Mouse (Mus musculus) kidney, adult 2 months (tissue): ENCODE results near the gene Rbbp6. TPM values are rescaled to one million over a fixed set of nuclear protein-coding genes. Genes with fewer than 3 reads are reported as not detected.

Experiments used
- DNase-seq: peaks from one replicate; pipeline ENCODE4 v3.0.0; 2021
- H3K27ac ChIP-seq: fragments of 200-500 bp; 2 replicates; pipeline ENCODE4 v1.5.1; 2012; ENCODE audit warnings: low read depth, low read length, control low read depth, inconsistent platforms; ENCODE audit not compliant: insufficient read depth
- H3K27me3 ChIP-seq: fragments of 200-500 bp; replicated peaks from 2 replicates; pipeline ENCODE4 v1.6.1; 2012; ENCODE audit warnings: mild to moderate bottlenecking, moderate library complexity, low read length, inconsistent platforms; ENCODE audit not compliant: control insufficient read depth, insufficient read depth
- H3K36me3 ChIP-seq: fragments of 200-500 bp; 2 replicates; pipeline ENCODE4 v1.6.1; 2012; ENCODE audit warnings: mild to moderate bottlenecking, moderate library complexity, low read length, inconsistent platforms; ENCODE audit not compliant: control insufficient read depth, insufficient read depth
- H3K4me1 ChIP-seq: fragments of 200-500 bp; 2 replicates; pipeline ENCODE4 v1.6.1; 2011; ENCODE audit warnings: low read length; ENCODE audit not compliant: control insufficient read depth, insufficient read depth
- H3K4me3 ChIP-seq: fragments of 200-500 bp; 2 replicates; pipeline ENCODE4 v1.5.1; 2011; ENCODE audit warnings: mild to moderate bottlenecking, low read depth, low read length, control low read depth; ENCODE audit not compliant: insufficient read depth
- CTCF ChIP-seq: fragments of 200-500 bp; conservative IDR thresholded peaks from 2 replicates; pipeline ENCODE4 v1.5.1; 2011; ENCODE audit warnings: low read depth, mild to moderate bottlenecking, control low read depth, low read length, moderate library complexity, mixed read lengths; ENCODE audit not compliant: insufficient read depth, insufficient read length
- POLR2A ChIP-seq: fragments of 200-500 bp; IDR thresholded peaks from one replicate; pipeline ENCODE4 v1.6.1; 2011; ENCODE audit warnings: low read depth, low read length, control low read depth
- WGBS: fragments of 180-500 bp; shearing (Covaris S2); methylation state at CpG from one replicate; pipeline ENCODE4 v1.1.7; 2018; 5-methylcytosine and 5-hydroxymethylcytosine counted together
- polyA plus RNA-seq: library from polyadenylated mRNA; depleted of rRNA; stranded (reverse); fragments of >200 nt; gene quantifications from 2 replicates; pipeline ENCODE4 v1.2.3, GENCODE M21; 2012; rRNA removed

Rbbp6 gene
- polyA plus RNA-seq = 7.2 and 11.1 TPM in 2 replicates

DNA sequence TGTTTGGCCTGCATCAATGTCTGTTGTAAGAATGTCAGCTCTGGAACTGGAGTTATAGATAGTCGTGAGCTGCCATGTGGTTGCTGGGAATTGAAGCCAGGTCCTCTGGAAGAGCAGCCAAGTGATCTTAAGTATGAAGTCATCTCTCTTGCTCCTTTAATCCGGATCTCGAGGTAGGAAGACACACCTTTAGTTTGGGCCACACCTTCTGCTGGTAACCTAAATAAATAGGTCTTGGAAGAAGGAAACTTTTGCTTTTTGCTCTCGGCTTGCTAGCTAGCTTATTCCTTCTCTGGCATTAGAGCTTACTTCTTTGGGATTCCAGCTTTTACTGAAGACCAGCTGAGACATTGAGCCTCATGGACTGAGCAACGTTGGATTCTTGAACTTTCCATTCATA lies at the start of gene Rbbp6:
TSS of gene Rbbp6 (plus strand) at position 301 of the 400 bp plus-strand sequence.
- WGBS = 75% methylated on average over 5 of the region's 5 CpGs
- H3K4me1 ChIP-seq = no peaks in the 10 kb centered on the region
- H3K4me3 ChIP-seq = no peak within 1 kb of the TSS
- H3K36me3 ChIP-seq = no peaks in the 10 kb centered on the region
- no peak for DNase-seq
- TF ChIP-seq CTCF = no peak
- no peak for TF ChIP-seq POLR2A
- H3K27me3 ChIP-seq = no peaks in the 10 kb centered on the region
- no peak within 1 kb of the TSS for H3K27ac ChIP-seq

DNA sequence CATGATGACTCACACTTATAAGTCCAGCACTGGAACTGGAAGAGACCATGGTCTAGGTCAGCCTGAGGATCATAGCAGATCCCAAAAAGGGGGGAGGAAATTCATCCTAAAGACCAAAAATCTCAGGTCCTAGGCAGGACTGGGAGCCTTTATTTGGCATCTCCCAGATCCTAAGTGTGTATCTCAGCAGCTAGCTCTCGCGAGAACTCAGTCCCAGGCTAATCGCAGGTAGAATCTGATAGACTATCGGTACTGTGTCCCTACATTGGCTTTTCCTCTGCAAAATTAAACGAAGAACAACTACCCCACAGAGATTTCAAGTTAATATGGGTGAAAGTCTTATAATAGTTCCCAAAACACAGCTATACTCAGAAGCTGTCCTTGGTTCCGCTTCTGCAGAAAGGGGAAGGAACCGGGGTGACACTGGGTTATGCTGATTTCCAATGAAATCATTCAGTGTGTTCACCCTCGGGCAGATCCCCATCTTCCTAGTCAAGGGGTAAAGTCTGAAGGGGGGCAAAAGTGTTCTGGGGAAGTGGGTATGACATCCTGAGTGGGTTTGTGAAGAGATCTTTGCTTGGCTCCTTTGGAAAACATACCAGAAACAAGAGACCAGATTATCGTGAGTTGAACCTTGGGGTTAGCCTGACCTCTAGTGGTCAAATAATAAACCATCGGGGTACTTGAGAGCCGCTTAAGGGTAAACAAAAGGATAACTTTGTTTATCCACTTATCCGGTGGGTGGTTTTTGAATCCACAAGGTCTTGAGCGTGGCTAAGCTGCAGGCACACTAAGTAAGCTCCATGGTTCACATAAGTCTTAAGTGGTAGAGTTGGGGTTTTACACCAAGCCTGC lies 45.5 kb upstream of the Rbbp6 start:
- 45% methylated on average over 13 of the region's 13 CpGs for WGBS
- no peak overlapping the region for H3K4me3 ChIP-seq
- peak; percentile 57 for DNase-seq
- H3K27ac ChIP-seq = no peak overlapping the region
- no peaks in the 10 kb centered on the region for H3K4me1 ChIP-seq
- TF ChIP-seq POLR2A (no peak), CTCF (0 out of 2 replicates have a peak, but pooled peaks have one; percentile 21)
- no peaks in the 10 kb centered on the region for H3K27me3 ChIP-seq
- H3K36me3 ChIP-seq = no peaks in the 10 kb centered on the region

DNA sequence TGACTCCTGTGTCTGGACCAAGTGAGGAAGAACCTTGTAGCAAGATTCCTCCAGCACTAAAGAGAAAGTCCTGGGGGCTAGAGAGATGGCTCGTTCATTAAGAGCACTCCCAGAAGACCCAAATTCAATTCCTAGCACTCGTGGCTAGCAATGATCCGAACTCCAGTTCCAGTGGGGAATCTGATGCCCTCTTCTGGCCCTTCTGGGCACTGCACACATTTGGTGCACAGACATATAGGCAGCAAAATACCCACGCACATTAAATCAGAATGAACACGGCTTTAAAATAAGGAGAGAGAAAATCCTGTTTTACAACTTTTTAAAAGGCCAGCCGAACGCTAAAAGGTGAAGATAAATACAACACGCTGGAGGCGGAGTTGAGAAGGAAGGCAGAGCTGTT lies 43.9 kb upstream of the Rbbp6 start:
- WGBS = 80% methylated on average over 9 of the region's 9 CpGs
- DNase-seq = no peak
- no peaks in the 10 kb centered on the region for H3K27me3 ChIP-seq
- H3K4me1 ChIP-seq = no peaks in the 10 kb centered on the region
- H3K36me3 ChIP-seq = no peaks in the 10 kb centered on the region
- no peak overlapping the region for H3K4me3 ChIP-seq
- H3K27ac ChIP-seq = no peak overlapping the region
- peak; percentile 34 for TF ChIP-seq CTCF
- TF ChIP-seq POLR2A = no peak

DNA sequence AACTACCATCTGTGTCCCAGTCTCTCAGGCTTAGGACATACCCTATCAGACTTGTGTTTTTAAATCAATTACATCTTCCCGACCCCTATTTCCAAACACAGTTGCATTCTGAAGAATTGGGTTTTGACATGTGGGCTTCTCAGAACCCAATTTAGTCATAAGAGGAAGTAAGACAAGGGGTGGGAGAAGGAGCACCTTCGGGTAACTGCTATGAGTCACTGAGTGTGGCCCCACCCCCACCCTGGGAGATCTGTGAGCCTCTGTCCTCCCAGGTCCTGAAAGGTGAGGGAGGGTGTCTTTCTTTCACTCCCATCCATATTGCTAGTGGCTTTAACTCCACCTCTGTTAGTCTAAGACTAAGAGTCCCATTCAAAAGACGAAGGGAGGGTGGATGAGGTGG lies 41.2 kb upstream of the Rbbp6 start:
- 65% methylated on average over 3 of the region's 3 CpGs for WGBS
- TF ChIP-seq POLR2A (no peak), CTCF (no peak)
- H3K27ac ChIP-seq = no peak overlapping the region
- H3K36me3 ChIP-seq = no peaks in the 10 kb centered on the region
- H3K4me1 ChIP-seq = no peaks in the 10 kb centered on the region
- H3K27me3 ChIP-seq = no peaks in the 10 kb centered on the region
- no peak overlapping the region for H3K4me3 ChIP-seq
- no peak for DNase-seq

DNA sequence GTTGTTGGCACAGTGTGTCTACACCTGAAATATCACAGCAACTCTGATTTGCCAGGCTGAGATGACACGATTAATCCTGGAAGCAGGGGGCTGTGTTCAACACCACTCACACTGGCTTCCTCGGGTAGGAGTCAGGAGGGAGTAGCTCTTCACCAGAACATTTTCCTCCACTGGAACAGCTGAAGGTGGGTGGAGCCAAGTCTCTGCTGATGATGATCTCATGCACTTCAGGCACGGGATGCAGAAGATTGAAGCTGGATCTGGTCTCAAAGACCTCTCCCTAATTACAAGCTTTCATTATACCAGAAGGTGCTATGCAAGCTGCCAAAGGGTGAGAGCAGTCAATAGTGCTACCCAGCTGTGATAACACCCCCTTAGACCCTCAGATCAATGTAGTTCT lies 35.0 kb upstream of the Rbbp6 start:
- no peak overlapping the region for H3K27ac ChIP-seq
- no peaks in the 10 kb centered on the region for H3K4me1 ChIP-seq
- H3K4me3 ChIP-seq = no peak overlapping the region
- H3K27me3 ChIP-seq = no peaks in the 10 kb centered on the region
- H3K36me3 ChIP-seq = no peaks in the 10 kb centered on the region
- DNase-seq = no peak
- WGBS = 27% methylated on average over 3 of the region's 3 CpGs
- TF ChIP-seq CTCF (no peak), POLR2A (no peak)

DNA sequence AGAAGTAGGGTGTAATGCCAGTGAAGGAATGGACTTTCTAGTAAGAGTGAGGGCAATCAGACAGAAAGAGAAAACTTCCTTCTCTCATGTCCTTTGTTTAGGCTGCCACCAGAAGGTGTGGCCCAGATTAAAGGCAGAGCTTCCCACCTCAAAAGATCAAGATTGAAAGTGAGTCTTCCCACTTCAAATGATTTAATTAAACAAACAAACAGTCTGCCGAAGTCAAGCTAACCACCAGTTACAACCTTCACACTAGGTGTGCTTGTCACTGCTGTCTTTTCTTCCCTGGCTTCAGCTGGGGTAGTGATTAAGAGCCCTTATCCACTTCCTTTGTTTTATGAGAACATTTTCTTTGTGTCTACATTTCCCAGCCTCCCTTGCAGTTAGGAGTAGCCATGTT lies 33.3 kb upstream of the Rbbp6 start:
- no peak overlapping the region for H3K4me3 ChIP-seq
- DNase-seq = no peak
- no peaks in the 10 kb centered on the region for H3K27me3 ChIP-seq
- H3K4me1 ChIP-seq = no peaks in the 10 kb centered on the region
- no peak overlapping the region for H3K27ac ChIP-seq
- 6% methylated on average over 1 of the region's 1 CpGs for WGBS
- no peaks in the 10 kb centered on the region for H3K36me3 ChIP-seq
- TF ChIP-seq CTCF (no peak), POLR2A (no peak)

DNA sequence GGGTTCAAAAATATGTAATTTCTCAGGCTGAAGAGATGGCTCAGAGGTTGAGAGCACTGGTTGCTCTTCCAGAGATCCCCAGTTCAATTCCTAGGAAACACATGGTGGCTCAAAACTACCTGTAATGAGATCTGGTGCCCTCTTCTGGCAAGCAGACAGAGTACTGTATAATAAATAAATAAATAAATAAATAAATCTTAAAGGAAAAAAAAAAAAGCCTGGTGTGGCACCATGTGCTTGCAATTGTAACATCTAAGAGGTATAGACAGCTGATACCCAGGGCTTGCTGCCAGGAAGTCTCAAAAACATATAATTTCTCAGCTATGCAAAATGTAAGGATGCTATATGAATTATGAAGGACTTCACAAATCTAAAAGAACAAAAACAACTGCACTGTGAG lies 28.9 kb upstream of the Rbbp6 start:
- Histone ChIP-seq H3K36me3 (no peaks in the 10 kb centered on the region), H3K4me1 (no peaks in the 10 kb centered on the region), H3K27ac (no peak overlapping the region), H3K27me3 (no peaks in the 10 kb centered on the region), H3K4me3 (no peak overlapping the region)
- no peak for DNase-seq
- TF ChIP-seq POLR2A = no peak
- no peak for TF ChIP-seq CTCF

DNA sequence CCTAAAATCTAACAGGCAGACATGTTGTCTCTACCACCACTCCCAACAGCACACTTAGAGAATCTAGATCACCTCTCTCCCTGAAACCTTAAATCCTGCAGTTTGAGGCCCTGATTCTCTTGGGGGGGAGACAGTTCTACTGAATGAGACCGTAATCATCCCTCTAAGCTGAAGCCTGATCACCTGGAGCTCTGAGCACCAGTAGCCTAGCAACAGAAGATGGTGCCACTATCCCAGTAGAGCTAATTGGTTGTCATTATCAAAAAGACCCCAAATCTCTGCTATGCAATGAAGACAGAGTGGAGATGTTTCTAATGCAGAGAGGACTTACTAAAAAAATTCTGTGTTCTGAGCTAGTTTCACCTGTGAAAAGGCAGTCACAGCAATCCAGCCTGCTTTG lies 27.3 kb upstream of the Rbbp6 start:
- Histone ChIP-seq H3K27ac (no peak overlapping the region), H3K36me3 (no peaks in the 10 kb centered on the region), H3K27me3 (no peaks in the 10 kb centered on the region), H3K4me3 (no peak overlapping the region), H3K4me1 (no peaks in the 10 kb centered on the region)
- WGBS = 77% methylated on average over 1 of the region's 1 CpGs
- no peak for TF ChIP-seq POLR2A
- DNase-seq = no peak
